Mouse (Mus musculus) activated CD4-positive, CD25-positive, alpha-beta regulatory T cell, adult 4 months (primary cell): ENCODE results near the gene Nfs1. TPM values are rescaled to one million over a fixed set of nuclear protein-coding genes. Genes with fewer than 3 reads are reported as not detected.
"Not testable (repeated sequence)": the region's sequence is repeated elsewhere in the genome, so short reads cannot be mapped to it uniquely, and the experiment has no call there.

Source experiments
- ATAC-seq: one replicate; pipeline ENCODE4 v1.8.0; 2017
- polyA plus RNA-seq, 2 experiments: library from polyadenylated mRNA; unstranded; fragments of 100-300 nt; shearing (Covaris generic); gene quantifications; one replicate each; pipeline ENCODE4 v1.2.1; 2017

Gene Nfs1
- polyA plus RNA-seq, 2 experiments from 2014 or later = 40.6 to 45.9 TPM

GRCm38 (mm10) chr2:156143367-156143766, 619 bp downstream of the Nfs1 start:
- no peak for ATAC-seq

GRCm38 (mm10) chr2:156142820-156143219, 1.2 kb downstream of the Nfs1 start:
- no peak for ATAC-seq

GRCm38 (mm10) chr2:156135695-156136094, 8.3 kb downstream of the Nfs1 start:
- no peak for ATAC-seq

GRCm38 (mm10) chr2:156134161-156134560, 9.8 kb downstream of the Nfs1 start:
- no peak for ATAC-seq

- no peak for ATAC-seq
Observed at GRCm38 (mm10) chr2:156126992-156127391, 17.0 kb downstream of the Nfs1 start, which contains the start of gene Gm28036. Gene Gm28036, minus strand, starts transcription at chr2:156127092.

- ATAC-seq = no peak
Observed at GRCm38 (mm10) chr2:156123731-156124130, 20.3 kb downstream of the Nfs1 start.

GRCm38 (mm10) chr2:156119566-156119965, 24.4 kb downstream of the Nfs1 start:
- ATAC-seq = no peak

- not testable (repeated sequence) for ATAC-seq
Observed at GRCm38 (mm10) chr2:156112080-156112423, 31.9 kb downstream of the Nfs1 start.

- peak; percentile 88 for ATAC-seq
Observed at GRCm38 (mm10) chr2:156111358-156112079, 32.5 kb downstream of the Nfs1 start, which contains the start of the genes Cpne1 and Rbm12. Gene Cpne1, minus strand, starts transcription at chr2:156111965. Gene Rbm12, minus strand, starts transcription at chr2:156111978.

- ATAC-seq = no peak
Observed at GRCm38 (mm10) chr2:156110627-156111357, 33.2 kb downstream of the Nfs1 start.

- no peak for ATAC-seq
Observed at GRCm38 (mm10) chr2:156091926-156092325, 52.1 kb downstream of the Nfs1 start.

GRCm38 (mm10) chr2:156089799-156090198, 54.2 kb downstream of the Nfs1 start:
- no peak for ATAC-seq

GRCm38 (mm10) chr2:156087391-156088110, 56.4 kb downstream of the Nfs1 start:
- ATAC-seq = no peak

GRCm38 (mm10) chr2:156084541-156084940, 59.4 kb downstream of the Nfs1 start:
- ATAC-seq = no peak

- ATAC-seq = no peak
Observed at GRCm38 (mm10) chr2:156080391-156080790, 63.6 kb downstream of the Nfs1 start.

- ATAC-seq = no peak
Observed at GRCm38 (mm10) chr2:156079674-156080073, 64.3 kb downstream of the Nfs1 start.

GRCm38 (mm10) chr2:156079183-156079560, 64.8 kb downstream of the Nfs1 start:
- ATAC-seq = no peak

GRCm38 (mm10) chr2:156078421-156079182, 65.4 kb downstream of the Nfs1 start:
- ATAC-seq = no peak

GRCm38 (mm10) chr2:156077461-156077860, 66.5 kb downstream of the Nfs1 start:
- ATAC-seq = no peak

- no peak for ATAC-seq
Observed at GRCm38 (mm10) chr2:156073725-156074124, 70.3 kb downstream of the Nfs1 start.
